Mouse (Mus musculus) gastrocnemius, postnatal 4 days (tissue): ENCODE results near the gene Unc45a. TPM values are rescaled to one million over a fixed set of nuclear protein-coding genes. Genes with fewer than 3 reads are reported as not detected.

ENCODE experiments used
- DNase-seq, 2 experiments: peaks; one replicate each; pipeline ENCODE4 v3.0.0; 2021 to 2022; ENCODE audit warnings: low spot score in 2 of 2, mixed read lengths in 2 of 2
- total RNA-seq, 2 experiments: library from RNA; stranded (reverse); gene quantifications; 2 replicates each; pipeline ENCODE4 v1.2.3; 2021

The Unc45a gene
- total RNA-seq, 2 experiments from 2014 or later: 18.4 to 19.4 TPM

DNA sequence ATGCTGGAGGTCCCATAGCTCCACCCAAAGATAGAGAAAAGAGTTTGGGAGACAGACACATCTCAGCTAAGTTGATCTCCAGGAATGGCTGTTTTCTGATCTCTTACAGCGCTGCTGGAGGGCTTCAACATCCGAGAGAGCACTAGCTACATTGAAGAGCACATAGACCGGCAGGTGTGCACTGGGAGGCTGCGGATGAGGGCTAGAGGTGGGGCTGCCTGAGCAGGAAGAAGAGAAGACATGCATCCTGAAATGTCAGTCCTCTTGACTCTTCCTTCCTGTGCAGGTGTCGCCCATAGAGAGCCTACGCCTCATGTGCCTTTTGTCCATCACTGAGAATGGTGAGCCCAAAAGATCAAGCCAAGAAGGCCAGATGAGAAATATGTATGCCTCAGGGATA is 55.1 kb downstream of the Unc45a start:
- no peak for DNase-seq

GRCm38 (mm10) chr7:80284391-80284790 is 56.4 kb downstream of the Unc45a start:
- DNase-seq: no peak

DNA sequence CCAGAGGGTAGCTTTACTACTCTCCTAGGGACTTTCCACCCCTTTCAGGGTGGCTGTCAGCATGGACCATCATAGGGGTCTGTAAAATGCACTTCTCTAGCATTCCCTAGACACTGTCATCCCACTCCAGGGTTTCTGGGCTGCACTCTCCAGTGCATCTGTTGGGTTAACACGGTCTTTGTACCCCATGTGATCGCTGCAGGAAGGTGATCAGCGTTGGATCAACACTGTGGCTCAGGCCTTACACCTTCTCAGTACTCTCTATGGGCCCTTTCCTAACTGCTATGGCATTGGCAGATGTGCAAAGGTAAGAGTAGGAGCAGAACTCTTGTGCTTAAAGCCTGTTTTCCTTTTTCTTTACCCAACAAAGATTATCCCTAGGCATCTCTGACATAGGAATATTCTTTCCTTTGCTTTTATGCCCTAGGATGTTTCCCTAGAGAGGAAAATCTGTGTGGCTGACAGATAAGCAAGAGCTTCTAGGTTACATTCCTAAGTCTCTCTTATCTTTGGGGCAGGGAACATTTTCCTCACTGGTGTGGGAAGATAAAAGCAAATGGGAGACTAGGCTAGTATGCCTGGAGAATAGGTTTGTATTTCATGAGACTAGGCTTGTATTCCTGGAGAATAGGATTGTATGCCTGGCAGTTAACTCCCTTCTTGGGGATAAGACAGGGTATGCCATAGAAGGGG is 57.4 kb downstream of the Unc45a start:
- DNase-seq: no peak

DNA sequence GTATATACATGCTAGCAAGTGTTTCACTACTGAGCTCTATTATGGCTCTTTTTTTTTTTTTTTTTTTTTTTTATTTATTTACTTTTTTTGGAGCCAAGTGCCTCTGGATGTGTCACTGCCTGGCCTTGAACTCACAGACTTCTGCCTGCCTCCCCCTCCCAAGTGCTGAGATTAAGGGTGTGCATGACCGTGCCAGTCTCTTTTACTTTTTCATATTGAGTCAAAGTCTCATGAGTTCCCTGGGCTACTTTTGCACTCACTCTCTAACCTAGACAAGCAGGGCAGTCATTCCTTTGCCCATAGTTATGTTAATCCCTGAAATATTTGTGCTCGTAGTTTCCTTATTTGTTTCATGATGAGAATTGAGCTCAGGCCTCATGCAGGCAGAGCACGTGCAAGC is 59.2 kb downstream of the Unc45a start:
- no peak for DNase-seq

GRCm38 (mm10) chr7:80280998-80281397 is 59.8 kb downstream of the Unc45a start:
- DNase-seq: no peak

- DNase-seq: no peak
Measured at GRCm38 (mm10) chr7:80280032-80280431, 60.8 kb downstream of the Unc45a start.

- DNase-seq: no peak
Measured at GRCm38 (mm10) chr7:80276374-80276773, 64.4 kb downstream of the Unc45a start.

Other genes starting within 250 kb of the Unc45a start
- gene Idh2, start 225.6 kb downstream of the Unc45a start, total RNA-seq: 100 to 1,000 TPM; 433 to 473 TPM
- 1 to 10 TPM; 5.4 to 5.6 TPM for gene Sema4b, start 154.2 kb downstream of the Unc45a start, total RNA-seq
- gene Cib1, start 108.2 kb downstream of the Unc45a start, total RNA-seq: 10 to 100 TPM; 21.1 to 21.2 TPM
- gene Gdpgp1, start 108.1 kb downstream of the Unc45a start, total RNA-seq: 1 to 10 TPM; 1.7 to 1.9 TPM
- under 1 TPM; 0.36 to 0.61 TPM for gene Ttll13, start 94.6 kb downstream of the Unc45a start, total RNA-seq
- gene Ngrn, start 79.8 kb downstream of the Unc45a start, total RNA-seq: 10 to 100 TPM; 24.4 to 24.6 TPM
- gene Vps33b, start 71.4 kb downstream of the Unc45a start, total RNA-seq: 1 to 10 TPM; 7.9 to 8.1 TPM
- gene Prc1, start 46.6 kb downstream of the Unc45a start, total RNA-seq: 10 to 100 TPM; 40.0 to 41.4 TPM
- 10 to 100 TPM in 1 of 2 experiments, 1 to 10 TPM in 1; 9.4 to 10.4 TPM for gene Rccd1, start 16.6 kb downstream of the Unc45a start, total RNA-seq
- 10 to 100 TPM; 48.0 to 48.3 TPM for gene Hddc3, start 2.1 kb upstream of the Unc45a start, total RNA-seq
- 10 to 100 TPM; 87.2 to 91.1 TPM for gene Man2a2, start 30.4 kb upstream of the Unc45a start, total RNA-seq
- 10 to 100 TPM; 16.7 to 18.1 TPM for gene Fes, start 46.9 kb upstream of the Unc45a start, total RNA-seq
- gene Furin, start 64.4 kb upstream of the Unc45a start, total RNA-seq: 10 to 100 TPM; 73.8 to 77.6 TPM
- 10 to 100 TPM in 1 of 2 experiments, 1 to 10 TPM in 1; 8.3 to 10.7 TPM for gene Blm, start 194.1 kb upstream of the Unc45a start, total RNA-seq